Mouse (Mus musculus): Measurements from ENCODE around the gene Lrp1. TPM values are rescaled to one million over a fixed set of nuclear protein-coding genes. Genes with fewer than 3 reads are reported as not detected.

Lrp1 gene
- polyA plus RNA-seq, 1 experiment, result 404 TPM

DNA sequence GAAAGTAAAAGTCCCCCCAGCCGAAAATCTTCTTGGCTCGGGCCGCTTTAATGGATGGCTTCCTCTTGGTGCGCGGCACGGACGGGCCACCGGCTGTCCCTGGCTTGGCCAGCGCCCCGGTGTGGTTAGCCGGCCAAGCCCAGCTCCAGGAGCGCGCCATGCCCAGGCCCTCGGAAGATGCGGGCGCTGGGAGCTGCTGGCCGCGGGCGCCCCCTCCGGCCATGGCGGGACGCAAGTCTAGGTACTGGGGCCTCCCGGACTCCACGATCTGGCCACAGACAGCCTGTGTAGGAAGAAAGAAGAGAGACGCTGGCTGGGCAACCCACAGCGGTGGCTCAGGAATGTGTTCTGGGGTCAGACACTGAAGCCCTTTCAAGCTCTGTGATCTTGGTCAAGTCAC lies 94.3 kb downstream of the Lrp1 start:
- TF ChIP-seq CTCF (IDR thresholded peaks at IDR 0.05; ENCODE audit: insufficient read depth, low read depth, low read length) (no peak), POLR2A (IDR thresholded peaks at IDR 0.05; ENCODE audit: insufficient read depth, low read depth, low read length) (no peak)
- 10% methylated on average over 26 of the region's 26 CpGs for WGBS
- Histone ChIP-seq H3K27ac (ENCODE audit: insufficient read depth, low read depth, low read length) (no peak overlapping the region), H3K4me3 (ENCODE audit: insufficient read depth, low read depth, low read length) (no peak overlapping the region), H3K4me1 (ENCODE audit: control insufficient read depth, insufficient read depth, low read length) (peaks cover 43% of the 10 kb centered on the region)

GRCm38 (mm10) chr10:127526048-127526447 lies 94.9 kb downstream of the Lrp1 start:
- no peak overlapping the region for H3K27ac ChIP-seq (ENCODE audit: insufficient read depth, low read depth, low read length)
- no peak overlapping the region for H3K4me3 ChIP-seq (ENCODE audit: insufficient read depth, low read depth, low read length)
- no peak for TF ChIP-seq POLR2A (IDR thresholded peaks at IDR 0.05; ENCODE audit: insufficient read depth, low read depth, low read length)
- no peak for TF ChIP-seq CTCF (IDR thresholded peaks at IDR 0.05; ENCODE audit: insufficient read depth, low read depth, low read length)
- 10% methylated on average over 26 of the region's 26 CpGs for WGBS
- peaks cover 47% of the 10 kb centered on the region for H3K4me1 ChIP-seq (ENCODE audit: control insufficient read depth, insufficient read depth, low read length)

- no peak overlapping the region for H3K27ac ChIP-seq (ENCODE audit: insufficient read depth, low read depth, low read length)
- H3K4me3 ChIP-seq (ENCODE audit: insufficient read depth, low read depth, low read length), result no peak overlapping the region
- H3K4me1 ChIP-seq (ENCODE audit: control insufficient read depth, insufficient read depth, low read length), result peaks cover 50% of the 10 kb centered on the region
- 8% methylated on average over 23 of the region's 23 CpGs for WGBS
- TF ChIP-seq POLR2A (IDR thresholded peaks at IDR 0.05; ENCODE audit: insufficient read depth, low read depth, low read length) (no peak), CTCF (IDR thresholded peaks at IDR 0.05; ENCODE audit: insufficient read depth, low read depth, low read length) (no peak)
Observed at GRCm38 (mm10) chr10:127524646-127525255, 96.2 kb downstream of the Lrp1 start.

- Histone ChIP-seq H3K27ac (ENCODE audit: insufficient read depth, low read depth, low read length) (no peak within 1 kb of the TSS), H3K4me3 (ENCODE audit: insufficient read depth, low read depth, low read length) (peak within 1 kb of the TSS; percentile 61), H3K4me1 (ENCODE audit: control insufficient read depth, insufficient read depth, low read length) (peaks cover 35% of the 10 kb centered on the region)
- WGBS, result under 1% methylated on average over 21 of the region's 21 CpGs
- no peak for TF ChIP-seq POLR2A (IDR thresholded peaks at IDR 0.05; ENCODE audit: insufficient read depth, low read depth, low read length)
- TF ChIP-seq CTCF (IDR thresholded peaks at IDR 0.05; ENCODE audit: insufficient read depth, low read depth, low read length), result no peak
Observed at GRCm38 (mm10) chr10:127522088-127522581, 98.8 kb downstream of the Lrp1 start, which contains the start of gene Shmt2. Shmt2 (minus strand) TSS chr10:127522444.

DNA sequence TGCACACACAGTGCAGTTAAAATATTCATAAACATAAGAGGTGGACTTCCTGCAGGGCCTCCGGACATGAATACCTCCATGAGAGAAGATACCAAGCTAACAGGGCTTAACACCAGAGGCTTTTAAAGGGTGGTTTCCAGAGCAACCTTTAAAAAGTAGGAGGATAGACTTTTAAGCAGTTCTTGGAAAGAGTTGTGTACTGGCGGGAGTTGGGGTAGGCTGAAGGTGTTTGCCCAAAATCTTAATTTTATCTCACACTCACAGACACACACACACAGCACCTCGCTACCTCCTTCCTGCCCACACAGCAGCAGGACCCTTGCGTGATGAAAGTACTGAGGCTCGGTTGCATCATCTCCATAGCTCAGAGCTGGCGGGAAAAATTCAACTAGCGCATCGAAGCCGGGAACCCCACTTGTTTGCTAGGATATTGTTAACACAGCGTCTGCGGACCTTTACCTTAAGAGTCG lies 99.3 kb downstream of the Lrp1 start:
- 9% methylated on average over 12 of the region's 12 CpGs for WGBS

GRCm38 (mm10) chr10:127520714-127521357 lies 100.1 kb downstream of the Lrp1 start:
- 90% methylated on average over 20 of the region's 20 CpGs for WGBS
- no peak for TF ChIP-seq CTCF (IDR thresholded peaks at IDR 0.05; ENCODE audit: insufficient read depth, low read depth, low read length)
- TF ChIP-seq POLR2A (IDR thresholded peaks at IDR 0.05; ENCODE audit: insufficient read depth, low read depth, low read length), result no peak

More for the DNA sequence above, 99.3 kb downstream of the Lrp1 start:
- TF ChIP-seq CTCF (IDR thresholded peaks at IDR 0.05; ENCODE audit: insufficient read depth, low read depth, low read length) (no peak), POLR2A (IDR thresholded peaks at IDR 0.05; ENCODE audit: insufficient read depth, low read depth, low read length) (no peak)
- peaks cover 31% of the 10 kb centered on the region for H3K4me1 ChIP-seq (ENCODE audit: control insufficient read depth, insufficient read depth, low read length)
- peak overlapping the region; percentile 61 for H3K4me3 ChIP-seq (ENCODE audit: insufficient read depth, low read depth, low read length)
- no peak overlapping the region for H3K27ac ChIP-seq (ENCODE audit: insufficient read depth, low read depth, low read length)

DNA sequence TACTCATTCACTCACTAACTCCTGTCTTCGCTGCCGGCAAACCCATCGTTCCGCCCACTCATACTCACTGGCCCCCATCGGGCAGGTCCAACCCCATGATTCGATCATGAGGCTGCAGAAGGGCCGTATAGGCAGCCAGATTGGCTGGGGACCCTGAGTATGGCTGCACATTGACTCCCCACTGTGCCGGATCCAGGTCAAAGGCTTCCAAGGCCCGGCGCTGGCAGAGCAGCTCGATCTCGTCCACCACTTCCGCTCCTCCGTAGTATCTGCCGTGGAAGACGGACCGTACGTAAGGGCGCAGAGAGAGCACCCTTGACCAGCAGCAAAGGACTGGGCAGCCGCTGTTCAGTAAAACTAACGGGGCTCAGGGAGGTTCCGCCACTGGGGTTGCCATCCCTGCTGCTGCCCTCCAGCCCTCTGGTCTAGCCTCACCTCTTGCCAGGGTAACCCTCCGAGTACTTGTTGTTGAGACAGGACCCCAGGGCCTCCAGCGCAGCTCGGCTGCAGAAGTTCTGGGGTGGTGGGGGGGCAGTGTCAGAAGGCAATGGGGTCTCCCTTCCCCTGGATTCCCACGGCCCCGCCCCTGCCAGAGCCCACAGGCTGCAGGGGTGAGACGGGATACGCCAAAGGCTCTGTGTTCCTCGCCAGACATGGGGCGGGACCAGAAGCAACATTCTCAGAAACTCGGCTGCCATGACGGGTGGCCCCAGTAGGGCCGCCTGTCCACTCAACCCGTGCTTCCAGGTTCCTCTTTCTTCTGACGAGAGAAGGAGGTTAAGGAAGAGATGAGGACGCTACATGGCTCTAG lies 100.8 kb downstream of the Lrp1 start:
- H3K4me1 ChIP-seq (ENCODE audit: control insufficient read depth, insufficient read depth, low read length), result peaks cover 21% of the 10 kb centered on the region
- no peak overlapping the region for H3K27ac ChIP-seq (ENCODE audit: insufficient read depth, low read depth, low read length)
- TF ChIP-seq POLR2A (IDR thresholded peaks at IDR 0.05; ENCODE audit: insufficient read depth, low read depth, low read length) (no peak), CTCF (IDR thresholded peaks at IDR 0.05; ENCODE audit: insufficient read depth, low read depth, low read length) (no peak)
- no peak overlapping the region for H3K4me3 ChIP-seq (ENCODE audit: insufficient read depth, low read depth, low read length)
- WGBS, result 96% methylated on average over 37 of the region's 37 CpGs

More at GRCm38 (mm10) chr10:127520714-127521357, 100.1 kb downstream of the Lrp1 start:
- H3K4me3 ChIP-seq (ENCODE audit: insufficient read depth, low read depth, low read length), result no peak overlapping the region
- peaks cover 23% of the 10 kb centered on the region for H3K4me1 ChIP-seq (ENCODE audit: control insufficient read depth, insufficient read depth, low read length)
- H3K27ac ChIP-seq (ENCODE audit: insufficient read depth, low read depth, low read length), result no peak overlapping the region

- H3K4me3 ChIP-seq (ENCODE audit: insufficient read depth, low read depth, low read length), result no peak overlapping the region
- no peak for TF ChIP-seq CTCF (IDR thresholded peaks at IDR 0.05; ENCODE audit: insufficient read depth, low read depth, low read length)
- no peak for TF ChIP-seq POLR2A (IDR thresholded peaks at IDR 0.05; ENCODE audit: insufficient read depth, low read depth, low read length)
- no peak overlapping the region for H3K27ac ChIP-seq (ENCODE audit: insufficient read depth, low read depth, low read length)
- peaks cover 19% of the 10 kb centered on the region for H3K4me1 ChIP-seq (ENCODE audit: control insufficient read depth, insufficient read depth, low read length)
- 93% methylated on average over 26 of the region's 26 CpGs for WGBS
Observed at GRCm38 (mm10) chr10:127519041-127519701, 101.8 kb downstream of the Lrp1 start.
